Mouse (Mus musculus) G1E-ER4 (cell line): ENCODE measurements around the gene Vps37d. TPM values are rescaled to one million over a fixed set of nuclear protein-coding genes. Genes with fewer than 3 reads are reported as not detected.

ENCODE experiments used
- GATA1 ChIP-seq: IDR thresholded peaks from one replicate; pipeline ENCODE4 v1.8.0; 2012; ENCODE audit warnings: low read length, inconsistent platforms
- polyA plus RNA-seq: library from polyadenylated mRNA; stranded (reverse); fragments of >175 nt; gene quantifications from 2 replicates; pipeline ENCODE4 v1.2.3, GENCODE M21; 2012

The Vps37d gene
- polyA plus RNA-seq, 1 experiment: 0.59 TPM

GRCm38 (mm10) chr5:135048539-135048938 lies 29.5 kb downstream of the Vps37d start:
- TF ChIP-seq GATA1: no peak

DNA sequence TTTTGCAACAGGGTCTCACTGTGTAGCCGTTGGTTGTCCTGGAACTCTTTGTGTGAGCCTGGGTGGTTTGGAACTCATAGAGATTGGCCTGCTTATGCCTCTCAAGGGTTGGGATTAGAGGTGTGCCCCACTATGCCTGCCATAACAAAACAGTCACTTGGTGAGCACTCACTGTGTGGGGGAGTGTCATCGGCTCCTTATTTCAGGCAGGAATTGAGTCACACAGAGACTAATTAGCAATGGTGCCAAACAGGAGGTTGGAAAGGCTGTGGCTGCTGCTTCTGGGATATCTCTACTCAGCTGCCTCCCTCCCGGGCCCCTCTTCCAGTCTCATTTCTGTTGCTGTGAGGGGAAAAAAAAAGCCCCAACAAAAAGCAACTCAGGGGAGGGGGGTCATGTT lies 33.5 kb downstream of the Vps37d start:
- no peak for TF ChIP-seq GATA1

- no peak for TF ChIP-seq GATA1
Measured at GRCm38 (mm10) chr5:135042105-135042788, 35.8 kb downstream of the Vps37d start.

- TF ChIP-seq GATA1: no peak
Measured at GRCm38 (mm10) chr5:135040777-135041176, 37.3 kb downstream of the Vps37d start.

- no peak for TF ChIP-seq GATA1
Measured at GRCm38 (mm10) chr5:135040059-135040458, 38.0 kb downstream of the Vps37d start.

- TF ChIP-seq GATA1: no peak
Measured at GRCm38 (mm10) chr5:135039541-135039940, 38.5 kb downstream of the Vps37d start.

GRCm38 (mm10) chr5:135037946-135038345 lies 40.1 kb downstream of the Vps37d start:
- TF ChIP-seq GATA1: no peak

- no peak for TF ChIP-seq GATA1
Measured at GRCm38 (mm10) chr5:135035608-135036359, 42.3 kb downstream of the Vps37d start.

DNA sequence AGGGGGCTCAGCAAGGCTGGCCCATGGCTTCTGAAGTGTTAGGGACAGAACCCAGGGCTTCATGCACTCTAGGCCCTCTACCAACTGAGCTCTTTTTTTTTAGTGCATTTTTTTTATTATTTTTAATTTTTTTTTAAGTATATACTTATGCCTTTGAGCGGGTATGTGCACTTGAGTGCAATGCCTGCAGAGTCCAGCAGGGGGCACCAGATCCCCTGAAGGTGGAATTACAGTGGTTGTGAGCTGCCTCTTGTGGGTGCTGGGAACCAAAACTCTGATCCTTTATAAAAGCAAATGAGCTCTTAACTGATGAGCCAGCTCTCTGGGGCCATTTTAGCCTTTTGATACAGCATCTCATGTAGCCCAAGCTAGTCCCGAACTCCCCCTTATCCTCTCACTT lies 43.5 kb downstream of the Vps37d start:
- TF ChIP-seq GATA1: no peak

- TF ChIP-seq GATA1: no peak
Measured at GRCm38 (mm10) chr5:135032581-135032980, 45.5 kb downstream of the Vps37d start.

DNA sequence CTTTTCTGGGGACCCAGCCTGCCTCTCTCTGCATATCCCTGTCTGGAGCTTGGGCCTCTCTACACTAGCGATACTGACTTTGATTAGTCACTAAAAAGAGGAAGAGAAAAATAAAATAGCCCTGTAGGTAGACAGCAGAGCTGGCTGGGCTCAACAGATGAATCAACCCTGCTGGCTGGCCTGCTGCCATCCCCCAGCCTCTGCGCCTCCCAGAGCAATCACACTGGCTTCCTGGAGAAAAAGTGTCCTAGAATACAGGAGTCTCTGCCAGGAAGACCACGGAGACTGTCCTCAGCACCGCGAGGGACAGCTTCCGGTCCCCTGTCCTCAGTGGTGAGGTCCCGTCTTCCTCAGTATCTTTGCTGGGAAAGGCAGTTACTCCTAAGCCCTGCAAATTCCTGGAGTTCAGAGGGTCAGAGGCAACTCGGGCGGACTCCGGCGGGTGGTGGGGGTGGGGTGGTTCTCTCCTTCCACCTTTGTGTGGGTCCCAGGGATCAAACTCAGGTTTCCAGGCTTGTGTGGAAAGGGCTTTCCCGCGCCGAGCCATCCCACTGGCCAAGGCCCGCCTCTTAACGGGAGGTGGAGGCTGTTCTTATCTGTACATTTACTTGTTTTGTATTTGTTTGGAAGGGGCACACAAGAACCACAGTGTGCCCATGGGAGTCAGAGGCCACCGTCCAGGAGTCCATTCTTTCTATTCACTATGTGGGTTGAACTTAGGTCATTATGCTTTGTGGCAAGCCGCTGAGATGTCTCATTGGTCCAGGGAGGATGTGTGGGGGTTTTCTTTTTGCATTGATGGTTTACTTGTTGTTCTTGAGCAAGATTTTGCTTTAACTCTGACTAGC lies 48.8 kb downstream of the Vps37d start:
- TF ChIP-seq GATA1: no peak

- TF ChIP-seq GATA1: no peak
Measured at GRCm38 (mm10) chr5:135025899-135026298, 52.2 kb downstream of the Vps37d start.

DNA sequence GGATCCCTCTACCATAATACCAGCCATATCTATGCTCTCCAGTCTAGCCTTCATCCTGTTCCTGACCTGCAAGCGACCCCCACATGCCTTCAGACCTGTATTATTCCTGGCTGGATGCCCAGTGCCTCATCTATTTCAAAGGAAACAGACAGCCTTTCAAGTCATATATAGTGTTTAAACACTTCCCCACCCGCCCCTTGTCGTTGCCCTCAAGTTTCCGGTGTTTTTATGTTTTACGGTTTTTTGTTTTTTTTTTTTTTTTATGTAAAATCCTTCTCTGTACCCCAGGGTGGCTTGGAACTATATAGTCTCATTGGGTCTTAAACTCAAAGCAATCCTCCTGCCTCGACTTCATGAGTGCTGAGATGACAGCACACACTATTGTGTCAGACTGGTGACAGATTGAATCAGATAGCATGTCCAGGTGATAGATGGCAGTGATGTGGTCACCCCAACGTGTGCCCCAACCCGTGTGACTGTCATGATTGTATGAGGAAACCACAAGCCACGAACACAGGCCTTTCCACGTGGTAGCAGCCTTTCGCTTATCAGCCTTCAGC lies 53.3 kb downstream of the Vps37d start:
- no peak for TF ChIP-seq GATA1

DNA sequence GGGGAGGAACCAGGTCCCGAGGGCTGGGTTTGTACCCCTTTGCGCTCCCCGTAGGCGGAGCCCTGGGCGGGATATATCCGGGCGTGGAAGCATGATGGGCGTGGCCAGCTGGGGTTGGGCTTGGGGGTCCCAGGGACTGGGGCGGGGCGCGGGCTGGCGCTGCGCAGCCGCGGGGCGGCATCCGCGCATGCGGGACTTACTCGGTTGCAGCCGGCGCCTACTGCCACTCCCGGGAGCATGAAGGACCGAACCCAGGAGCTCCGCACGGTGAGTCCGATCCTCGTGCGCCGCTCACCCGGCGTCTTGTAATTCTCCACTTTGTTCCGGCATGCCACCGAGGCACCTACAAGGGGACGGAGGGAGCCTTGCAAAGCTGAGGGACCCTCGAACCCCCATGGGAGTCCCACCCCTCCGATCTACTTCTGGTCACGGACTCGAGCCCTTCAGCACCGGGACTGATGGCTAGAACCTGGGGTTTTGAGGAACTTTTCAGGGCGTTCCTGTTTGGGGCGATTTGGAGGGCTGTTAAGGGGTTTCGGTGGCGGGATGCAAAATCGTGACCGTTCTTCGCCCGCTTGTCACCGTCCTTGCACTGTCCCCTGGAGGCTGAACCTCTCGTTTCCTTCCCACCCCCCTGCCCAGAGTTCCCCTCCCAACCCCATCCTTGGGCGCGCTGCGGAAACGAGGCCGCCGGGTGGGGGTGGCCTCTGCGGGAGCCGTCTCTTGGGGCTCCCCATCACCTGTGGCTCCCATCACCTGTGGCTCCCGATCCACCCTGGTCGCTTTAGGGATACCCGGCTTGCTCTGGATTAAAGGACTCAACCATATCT lies 54.5 kb downstream of the Vps37d start, which contains the start of gene Stx1a:
Stx1a (plus strand) TSS at position 139 of the 830 bp plus-strand sequence.
- no peak for TF ChIP-seq GATA1

Other genes with a start within 250 kb of the Vps37d start
- not detected in 2 replicates for gene Tmem270, start 171.5 kb downstream of the Vps37d start, polyA plus RNA-seq
- gene Cldn13, start 162.7 kb downstream of the Vps37d start, polyA plus RNA-seq: 0.85 and 1.4 TPM in 2 replicates
- 13.0 and 13.9 TPM in 2 replicates for gene Mettl27, start 145.9 kb downstream of the Vps37d start, polyA plus RNA-seq
- gene Cldn4, start 131.3 kb downstream of the Vps37d start, polyA plus RNA-seq: 0.04 TPM in 1 of 2 replicates, not detected in the other
- gene Cldn3, start 92.1 kb downstream of the Vps37d start, polyA plus RNA-seq: not detected in 2 replicates
- gene Abhd11, start 69.1 kb downstream of the Vps37d start, polyA plus RNA-seq: 78.8 and 94.7 TPM in 2 replicates
- 7.6 and 7.9 TPM in 2 replicates for gene Stx1a, start 54.8 kb downstream of the Vps37d start, polyA plus RNA-seq
- gene Dnajc30, start 14.1 kb downstream of the Vps37d start, polyA plus RNA-seq: 70.2 and 77.4 TPM in 2 replicates
- gene Bud23, start 13.3 kb downstream of the Vps37d start, polyA plus RNA-seq: 226 and 260 TPM in 2 replicates
- gene Mlxipl, start 11.6 kb upstream of the Vps37d start, polyA plus RNA-seq: not detected in 2 replicates
- gene Tbl2, start 71.4 kb upstream of the Vps37d start, polyA plus RNA-seq: 19.8 and 25.0 TPM in 2 replicates
- 52.9 and 69.4 TPM in 2 replicates for gene Bcl7b, start 90.0 kb upstream of the Vps37d start, polyA plus RNA-seq
- 54.9 and 58.9 TPM in 2 replicates for gene Baz1b, start 109.0 kb upstream of the Vps37d start, polyA plus RNA-seq
- 3.9 and 5.0 TPM in 2 replicates for gene Fzd9, start 173.0 kb upstream of the Vps37d start, polyA plus RNA-seq